Mouse (Mus musculus) macrophage (primary cell): ENCODE measurements around the gene Gstp3. TPM values are rescaled to one million over a fixed set of nuclear protein-coding genes. Genes with fewer than 3 reads are reported as not detected.
"Not testable (repeated sequence)": the region's sequence is repeated elsewhere in the genome, so short reads cannot be mapped to it uniquely, and the experiment has no call there.

Experiments
- H3K27ac ChIP-seq: fragments of 350-480 bp; formaldehyde crosslinking; 2 replicates; pipeline ENCODE4 v1.9.0; 2021
- H3K36me3 ChIP-seq: fragments of 350-480 bp; formaldehyde crosslinking; 2 replicates; pipeline ENCODE4 v1.9.0; 2021; ENCODE audit errors: inconsistent target
- H3K4me3 ChIP-seq: fragments of 350-480 bp; formaldehyde crosslinking; 2 replicates; pipeline ENCODE4 v1.9.0; 2021; ENCODE audit errors: inconsistent target
- H3K79me2 ChIP-seq: fragments of 350-480 bp; formaldehyde crosslinking; 2 replicates; pipeline ENCODE4 v1.9.0; 2021; ENCODE audit errors: inconsistent target
- WGBS: methylation state at CpG from one replicate; pipeline ENCODE4 v1.1.7; 2026; ENCODE audit warnings: inconsistent platforms; ENCODE audit not compliant: missing documents; 5-methylcytosine and 5-hydroxymethylcytosine counted together
- polyA plus RNA-seq: library from polyadenylated mRNA; stranded (reverse); fragments of 250-400 nt; gene quantifications from 3 replicates; pipeline ENCODE4 v1.2.4, GENCODE M21; 2018; ENCODE audit warnings: inconsistent platforms

Gstp3 gene
- polyA plus RNA-seq, 1 experiment from 2014 or later, result not detected

DNA sequence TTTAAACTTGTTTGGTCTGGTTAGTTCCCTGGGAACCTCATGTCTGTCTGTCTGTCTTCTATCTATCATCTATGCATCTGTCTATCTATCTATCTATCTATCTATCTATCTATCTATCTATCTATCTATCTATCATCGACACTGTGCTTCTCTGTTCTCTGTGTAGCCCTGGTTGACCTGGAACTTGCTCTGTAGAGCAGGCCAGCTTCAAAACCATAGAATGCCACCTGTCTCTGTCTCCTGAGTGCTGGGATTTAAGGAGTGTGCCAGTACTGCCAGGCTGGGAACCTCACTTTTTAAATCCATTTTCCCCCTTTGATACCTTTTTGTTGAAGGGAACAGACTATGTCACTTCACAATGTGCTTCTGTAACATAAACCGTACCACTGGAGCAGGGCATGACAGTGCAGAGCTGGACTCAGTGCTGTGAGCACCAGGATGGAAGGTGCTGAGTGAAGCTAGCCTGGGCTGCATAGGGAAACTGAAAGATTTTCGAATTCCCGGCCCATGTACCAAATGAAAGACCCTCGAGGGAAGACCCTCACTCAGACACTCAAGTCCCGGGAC lies 1.6 kb upstream of the Gstp3 start:
- H3K4me3 ChIP-seq, result no peak overlapping the region
- no peaks in the 10 kb centered on the region for H3K36me3 ChIP-seq
- 100% methylated on average over 4 of the region's 6 CpGs for WGBS
- H3K79me2 ChIP-seq, result no peaks in the 10 kb centered on the region
- no peak overlapping the region for H3K27ac ChIP-seq

DNA sequence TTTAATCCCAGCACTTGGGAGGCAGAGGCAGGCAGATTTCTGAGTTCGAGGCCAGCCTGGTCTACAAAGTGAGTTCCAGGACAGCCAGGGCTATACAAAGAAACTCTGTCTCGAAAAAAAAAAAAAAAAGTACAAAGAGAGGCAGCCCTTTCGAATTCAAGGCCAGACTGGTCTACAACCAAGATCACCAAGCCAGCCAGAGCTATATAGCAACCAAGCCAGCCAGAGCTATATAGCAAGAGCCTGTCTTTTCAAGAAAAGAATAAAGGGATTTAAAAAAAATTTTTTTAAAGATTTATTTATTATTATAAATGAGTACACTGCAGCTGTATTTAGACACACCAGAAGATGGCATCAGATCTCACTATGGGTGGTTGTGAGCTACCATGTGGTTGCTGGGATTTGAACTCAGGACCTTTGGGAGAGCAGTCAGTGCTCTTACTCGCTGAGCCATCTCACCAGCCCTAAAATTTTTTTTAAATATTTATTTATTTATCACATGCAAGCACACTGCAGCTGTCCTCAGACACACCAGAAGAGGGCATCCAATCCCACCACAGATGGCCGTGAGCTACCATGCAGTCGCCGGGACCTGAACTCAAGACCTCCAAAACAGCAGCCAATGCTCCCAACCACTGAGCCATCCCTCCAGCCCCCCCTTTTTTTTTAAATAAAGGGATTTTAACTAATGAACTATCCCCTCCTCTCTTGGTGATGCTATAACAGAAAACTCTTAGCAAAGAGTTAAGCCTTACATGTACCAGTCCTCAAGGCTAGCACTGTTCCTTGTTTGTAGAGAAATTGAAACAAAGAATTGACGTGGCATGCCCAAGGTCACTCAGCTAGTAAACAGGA lies 902 bp upstream of the Gstp3 start:
- 95% methylated on average over 7 of the region's 8 CpGs for whole genome bisulfite sequencing

DNA sequence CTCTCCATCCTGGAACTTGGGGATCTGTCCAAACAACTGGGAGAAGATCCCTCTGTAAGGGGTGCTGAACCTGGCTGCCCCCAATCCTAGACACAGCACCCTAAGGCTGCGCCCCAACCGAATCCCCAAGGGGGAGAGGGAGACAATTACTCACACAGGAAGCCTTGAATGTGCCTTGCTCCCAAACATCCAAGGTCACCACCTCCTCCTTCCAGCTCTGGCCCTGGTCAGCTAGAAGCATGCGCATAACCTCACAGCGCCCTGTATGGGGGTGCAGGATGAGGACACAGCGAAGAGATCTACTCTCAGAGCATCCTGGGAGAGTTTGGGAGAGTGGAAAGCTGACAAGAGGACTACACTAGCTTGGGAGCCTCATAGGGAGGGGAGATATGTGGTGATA lies 788 bp downstream of the Gstp3 start:
- Histone ChIP-seq H3K27ac (no peak overlapping the region), H3K4me3 (no peak overlapping the region), H3K79me2 (no peaks in the 10 kb centered on the region), H3K36me3 (no peaks in the 10 kb centered on the region)
- WGBS, result 100% methylated on average over 5 of the region's 5 CpGs

More for the DNA sequence above, 902 bp upstream of the Gstp3 start:
- H3K36me3 ChIP-seq, H3K79me2 ChIP-seq, H3K27ac ChIP-seq, H3K4me3 ChIP-seq: not testable (repeated sequence)

- no peak overlapping the region for H3K27ac ChIP-seq
- H3K79me2 ChIP-seq, result no peaks in the 10 kb centered on the region
- H3K36me3 ChIP-seq, result no peaks in the 10 kb centered on the region
- H3K4me3 ChIP-seq, result no peak overlapping the region
- WGBS, result 97% methylated on average over 7 of the region's 7 CpGs
Measured at GRCm38 (mm10) chr19:4057962-4058361, 1.4 kb downstream of the Gstp3 start.

- Histone ChIP-seq H3K27ac (no peak overlapping the region), H3K79me2 (no peaks in the 10 kb centered on the region), H3K36me3 (no peaks in the 10 kb centered on the region), H3K4me3 (no peak overlapping the region)
- WGBS, result 97% methylated on average over 13 of the region's 13 CpGs
Measured at GRCm38 (mm10) chr19:4057389-4057788, 2.0 kb downstream of the Gstp3 start.

DNA sequence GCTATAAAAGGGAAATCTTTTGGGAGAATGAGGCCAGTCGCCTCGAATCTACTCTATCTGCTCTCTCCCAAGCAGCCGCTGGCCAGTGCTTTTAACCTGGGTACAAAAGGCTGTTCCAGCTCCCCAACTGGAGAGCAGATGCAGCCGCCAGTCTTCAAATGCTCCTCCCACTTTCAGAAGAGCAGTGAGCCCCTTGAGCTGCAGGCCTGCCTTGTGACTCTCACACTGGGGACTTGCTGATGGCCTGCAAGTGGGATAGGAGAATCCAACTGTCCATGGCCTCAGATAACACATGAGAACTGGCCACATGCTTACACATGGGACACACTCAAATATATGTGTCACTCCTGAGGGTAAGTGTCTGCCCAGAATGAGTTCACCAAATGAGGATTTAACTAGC lies 2.6 kb downstream of the Gstp3 start:
- Histone ChIP-seq H3K27ac (no peak overlapping the region), H3K36me3 (no peaks in the 10 kb centered on the region), H3K79me2 (no peaks in the 10 kb centered on the region), H3K4me3 (no peak overlapping the region)
- WGBS, result 91% methylated on average over 4 of the region's 4 CpGs

DNA sequence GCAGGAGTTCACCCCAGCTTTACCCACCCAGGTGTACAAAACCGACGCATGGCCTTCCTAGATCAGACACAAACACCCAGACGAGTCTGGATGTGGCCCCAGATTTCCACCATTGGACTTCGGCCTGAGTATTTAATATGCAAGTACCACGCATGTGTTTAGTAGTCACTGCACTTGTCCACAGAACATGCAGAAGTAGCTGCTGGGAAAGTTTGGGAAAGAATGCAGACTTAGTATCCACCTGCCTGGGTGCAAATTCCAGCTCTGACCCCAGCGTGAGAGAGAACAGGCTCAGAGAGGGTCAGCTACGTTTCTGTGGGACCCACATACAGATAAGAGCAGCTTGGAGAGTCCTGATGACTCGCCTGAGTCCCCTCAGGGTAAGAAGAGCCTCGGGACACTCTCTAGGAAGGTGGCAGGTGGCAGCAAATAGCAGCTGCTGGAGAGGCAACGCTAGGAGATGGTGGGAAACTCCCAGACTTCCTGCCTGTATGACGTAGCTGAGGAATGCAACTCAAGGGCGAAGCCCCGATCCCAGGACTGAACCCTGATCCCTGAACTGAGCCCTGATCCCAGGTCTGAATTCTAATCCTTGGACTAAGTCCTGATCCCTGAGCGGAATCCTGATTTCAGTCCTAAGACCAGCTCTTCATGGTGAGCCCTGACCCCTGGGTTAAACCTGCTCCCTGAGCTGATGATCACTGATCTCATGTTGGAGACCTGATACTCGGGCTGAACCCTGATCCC lies 3.2 kb downstream of the Gstp3 start:
- Histone ChIP-seq H3K79me2 (no peaks in the 10 kb centered on the region), H3K36me3 (no peaks in the 10 kb centered on the region), H3K27ac (no peak overlapping the region), H3K4me3 (no peak overlapping the region)
- WGBS, result 91% methylated on average over 15 of the region's 15 CpGs

DNA sequence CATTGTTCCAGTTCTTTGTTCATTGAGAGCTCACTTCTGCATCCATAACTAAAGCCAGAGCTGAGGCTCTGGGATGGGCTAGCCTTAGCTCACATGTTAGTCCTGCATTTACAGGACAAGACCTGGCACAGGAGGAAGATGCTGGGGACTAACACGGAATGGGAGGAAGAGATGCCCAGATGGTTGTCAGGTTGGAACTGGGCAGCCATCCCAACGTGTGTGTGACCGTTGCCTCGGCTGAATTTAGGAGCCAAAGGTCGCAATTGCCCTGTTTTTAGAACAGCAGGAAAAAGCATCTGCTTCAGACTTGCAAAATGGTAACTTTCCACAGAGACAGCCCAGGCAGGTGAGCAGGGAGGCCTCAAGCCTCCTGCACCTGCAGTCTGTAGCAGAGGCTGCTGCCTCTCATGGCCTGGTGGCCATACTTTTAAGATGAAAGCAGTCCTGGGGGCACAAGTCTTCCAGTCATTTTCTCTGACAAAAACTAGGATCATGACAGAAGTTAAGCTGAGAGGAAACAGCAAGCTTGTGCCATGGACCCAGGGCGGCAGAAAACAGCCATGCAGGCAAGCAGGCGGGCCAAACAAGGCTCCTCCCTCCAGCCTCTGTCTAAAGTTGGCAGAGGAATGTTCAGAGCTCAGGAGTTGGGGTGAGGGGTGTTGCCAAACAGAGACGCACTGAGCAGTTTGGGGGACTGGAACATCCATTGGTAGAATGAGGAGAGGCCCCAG lies 4.0 kb downstream of the Gstp3 start:
- Histone ChIP-seq H3K4me3 (no peak overlapping the region), H3K27ac (no peak overlapping the region), H3K79me2 (no peaks in the 10 kb centered on the region), H3K36me3 (no peaks in the 10 kb centered on the region)
- WGBS, result 92% methylated on average over 8 of the region's 8 CpGs

DNA sequence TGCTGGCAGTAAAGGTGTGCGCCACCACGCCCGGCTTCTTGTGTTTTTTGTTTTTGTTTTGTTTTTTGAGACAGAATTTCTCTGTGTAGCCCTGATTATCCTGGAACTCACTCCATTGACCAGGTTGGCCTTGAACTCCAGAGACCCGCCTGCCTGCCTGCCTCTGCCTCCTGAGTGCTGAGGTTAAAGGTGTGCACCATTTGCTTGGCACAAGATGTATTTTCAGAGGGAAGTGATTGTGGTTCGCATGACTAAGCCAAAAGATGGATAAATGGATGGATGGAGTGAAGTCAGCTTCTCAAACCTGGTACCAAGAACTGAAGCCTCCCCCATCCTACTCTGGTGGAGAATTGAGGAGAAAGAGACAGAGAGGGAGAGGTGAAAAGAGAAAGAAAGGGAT lies 4.8 kb downstream of the Gstp3 start:
- 91% methylated on average over 2 of the region's 5 CpGs for WGBS
- no peak overlapping the region for H3K27ac ChIP-seq
- H3K4me3 ChIP-seq, result no peak overlapping the region
- no peaks in the 10 kb centered on the region for H3K36me3 ChIP-seq
- no peaks in the 10 kb centered on the region for H3K79me2 ChIP-seq

DNA sequence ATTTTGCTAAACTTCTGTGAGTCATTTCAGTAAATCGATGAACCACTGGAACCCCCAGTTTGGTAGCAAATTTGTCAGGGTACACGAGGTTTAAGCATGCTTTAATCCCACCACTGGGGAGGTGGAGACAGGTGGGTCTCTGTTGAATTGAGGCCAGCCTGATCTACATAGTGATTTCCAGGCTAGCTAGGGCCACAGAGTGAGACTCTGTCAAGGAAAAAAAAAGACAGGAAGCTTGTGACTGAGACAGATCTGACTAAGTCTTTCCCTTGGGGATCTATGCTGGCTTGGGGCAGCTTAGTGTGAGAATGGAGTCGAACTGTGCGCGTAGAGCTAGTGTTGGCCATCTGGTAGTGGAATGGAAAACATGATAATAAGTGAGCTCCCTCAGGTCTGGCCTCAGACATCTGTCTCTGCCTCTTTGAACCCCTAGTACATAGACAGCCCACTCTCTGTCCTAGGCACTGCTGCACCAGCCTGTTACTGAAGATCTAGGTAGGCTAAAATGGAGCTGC lies 6.8 kb downstream of the Gstp3 start:
- Histone ChIP-seq H3K27ac (no peak overlapping the region), H3K4me3 (no peak overlapping the region), H3K36me3 (no peaks in the 10 kb centered on the region), H3K79me2 (no peaks in the 10 kb centered on the region)
- 71% methylated on average over 5 of the region's 5 CpGs for WGBS

DNA sequence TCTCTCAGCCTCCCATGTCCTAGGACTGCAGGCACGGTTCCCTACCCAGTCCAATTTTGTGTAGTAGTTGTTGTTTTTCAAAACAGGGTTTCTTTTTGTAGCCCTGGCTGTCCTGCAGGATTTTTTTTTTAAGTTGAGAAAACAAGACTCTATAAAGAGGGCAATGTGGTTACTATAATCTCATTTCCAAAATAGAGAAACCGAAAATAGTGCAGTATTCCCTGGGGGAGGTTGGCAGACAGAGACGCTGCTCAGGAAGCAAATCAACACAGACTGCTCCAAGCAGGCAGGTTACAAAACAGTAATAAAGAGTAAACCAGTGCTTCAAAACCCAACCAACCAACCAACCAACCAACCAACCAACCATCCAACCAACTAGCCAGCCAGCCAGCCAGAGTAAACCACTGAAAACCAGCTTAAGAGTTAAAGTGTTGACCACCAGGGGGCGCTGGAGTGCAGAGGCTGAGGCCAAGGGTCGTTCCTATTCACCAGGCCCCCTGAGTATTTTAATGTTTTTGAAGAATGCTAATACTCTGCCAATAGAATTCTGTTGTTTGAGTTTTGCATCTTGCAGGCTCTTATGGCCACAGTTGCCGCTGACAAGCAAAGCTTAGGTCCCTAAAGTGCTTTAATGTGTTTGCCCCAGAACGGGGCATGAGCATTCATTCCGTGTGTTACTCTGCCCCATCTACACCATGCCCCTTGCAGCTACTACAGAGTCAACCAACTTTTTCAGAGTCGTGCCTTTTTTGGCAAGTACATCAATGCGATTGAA lies 7.4 kb downstream of the Gstp3 start:
- Histone ChIP-seq H3K79me2 (no peaks in the 10 kb centered on the region), H3K27ac (no peak overlapping the region), H3K36me3 (no peaks in the 10 kb centered on the region), H3K4me3 (no peak overlapping the region)
- WGBS, result 59% methylated on average over 10 of the region's 10 CpGs

- Histone ChIP-seq H3K36me3 (no peaks in the 10 kb centered on the region), H3K27ac (no peak overlapping the region), H3K79me2 (no peaks in the 10 kb centered on the region), H3K4me3 (no peak overlapping the region)
- WGBS, result 100% methylated on average over 4 of the region's 5 CpGs
Measured at GRCm38 (mm10) chr19:4051016-4051415, 8.4 kb downstream of the Gstp3 start.

DNA sequence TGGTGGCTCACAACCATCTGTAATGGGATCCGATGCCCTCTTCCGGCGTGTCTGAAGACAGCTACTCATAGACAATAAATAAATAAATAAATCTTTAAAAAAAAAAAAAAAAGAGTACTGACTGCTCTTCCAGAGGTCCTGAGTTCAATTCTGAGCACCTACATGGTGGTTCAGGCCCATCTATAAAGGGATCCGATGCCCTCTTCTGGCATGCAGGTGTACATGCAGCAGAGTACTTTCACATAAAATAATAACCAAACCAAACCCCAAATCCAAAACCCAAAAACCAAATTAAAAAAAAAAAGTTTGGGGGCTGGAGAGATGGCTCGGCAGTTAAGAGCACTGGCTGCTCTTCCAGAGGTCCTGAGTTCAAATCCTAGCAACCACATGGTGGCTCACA lies 10.3 kb downstream of the Gstp3 start:
- not testable (repeated sequence) for H3K27ac ChIP-seq, H3K4me3 ChIP-seq, H3K36me3 ChIP-seq, H3K79me2 ChIP-seq
- 81% methylated on average over 5 of the region's 5 CpGs for WGBS

GRCm38 (mm10) chr19:4047859-4048258 lies 11.5 kb downstream of the Gstp3 start:
- no peaks in the 10 kb centered on the region for H3K79me2 ChIP-seq
- no peak overlapping the region for H3K4me3 ChIP-seq
- no peak overlapping the region for H3K27ac ChIP-seq
- WGBS, result 19% methylated on average over 4 of the region's 4 CpGs
- H3K36me3 ChIP-seq, result no peaks in the 10 kb centered on the region
